Mouse (Mus musculus) stomach, postnatal 0 days (tissue): ENCODE results near the gene Nagk.

ENCODE experiments used
- CTCF ChIP-seq: IDR thresholded peaks from 2 replicates; pipeline ENCODE4 v1.5.1; 2016; ENCODE audit warnings: antibody characterized with exemption, low read depth, mild to moderate bottlenecking, moderate library complexity
- EP300 ChIP-seq: optimal IDR thresholded peaks from 2 replicates; pipeline ENCODE3; 2016; ENCODE audit warnings: antibody characterized with exemption

- TF ChIP-seq CTCF (no peak), EP300 (no peak)
Measured at GRCm38 (mm10) chr6:83774126-83774525, 20.7 kb upstream of the Nagk start.
